Mouse (Mus musculus) heart, embryonic 12.5 days (tissue): ENCODE results near the gene Prkar1a. TPM values are rescaled to one million over a fixed set of nuclear protein-coding genes. Genes with fewer than 3 reads are reported as not detected.

Experiments
- ATAC-seq: fragments of 200-750 bp; cut with Nextera tagmentation; 2 replicates; pipeline ENCODE4 v1.8.0; 2017; ENCODE audit warnings: moderate TSS enrichment, moderate library complexity; ENCODE audit not compliant: insufficient number of reproducible peaks, low FRiP score
- H3K27ac ChIP-seq: fragments of 300-500 bp; sonication (generic); 2 replicates; pipeline ENCODE4 v1.5.1; 2016; ENCODE audit warnings: mild to moderate bottlenecking, moderate library complexity; ENCODE audit not compliant: poor library complexity, severe bottlenecking
- H3K27me3 ChIP-seq: fragments of 300-500 bp; sonication (generic); replicated peaks from 2 replicates; pipeline ENCODE4 v1.6.1; 2016; ENCODE audit warnings: mild to moderate bottlenecking, moderate library complexity
- H3K36me3 ChIP-seq: fragments of 300-500 bp; sonication (generic); 2 replicates; pipeline ENCODE4 v1.6.1; 2016; ENCODE audit warnings: mild to moderate bottlenecking, moderate library complexity
- H3K4me1 ChIP-seq: fragments of 300-500 bp; sonication (generic); replicated peaks from 2 replicates; pipeline ENCODE4 v1.6.1; 2016; ENCODE audit warnings: mild to moderate bottlenecking
- H3K4me2 ChIP-seq: fragments of 300-500 bp; sonication (generic); 2 replicates; pipeline ENCODE4 v1.6.1; 2016; ENCODE audit warnings: mild to moderate bottlenecking, moderate library complexity
- H3K4me3 ChIP-seq: fragments of 300-500 bp; sonication (generic); 2 replicates; pipeline ENCODE4 v1.5.1; 2016; ENCODE audit warnings: mild to moderate bottlenecking
- H3K9ac ChIP-seq: fragments of 300-500 bp; sonication (generic); 2 replicates; pipeline ENCODE4 v1.6.1; 2016; ENCODE audit warnings: mild to moderate bottlenecking, moderate library complexity
- H3K9me3 ChIP-seq: fragments of 300-500 bp; sonication (generic); replicated peaks from 2 replicates; pipeline ENCODE4 v1.6.1; 2016; ENCODE audit warnings: mild to moderate bottlenecking, moderate library complexity
- WGBS: fragments of 180-500 bp; shearing (Covaris S2); methylation state at CpG from one replicate; pipeline ENCODE4 v1.1.7; 2016; 5-methylcytosine and 5-hydroxymethylcytosine counted together
- polyA plus RNA-seq: library from polyadenylated mRNA; unstranded; fragments of >200 nt; fragmentation: Nextera tagmentation; extraction: Ambion mirVana; gene quantifications from 2 replicates; pipeline ENCODE4 v1.2.1, GENCODE M21; 2016

Prkar1a gene
- polyA plus RNA-seq, 1 experiment from 2014 or later, result 507 TPM

GRCm38 (mm10) chr11:109674542-109674941 is 25.3 kb downstream of the Prkar1a start:
- H3K4me1 ChIP-seq, result peaks cover 17% of the 10 kb centered on the region
- H3K9me3 ChIP-seq, result no peaks in the 10 kb centered on the region
- WGBS, result 74% methylated on average over 11 of the region's 11 CpGs
- peaks cover 14% of the 10 kb centered on the region for H3K36me3 ChIP-seq
- no peak overlapping the region for H3K4me3 ChIP-seq
- no peak overlapping the region for H3K9ac ChIP-seq
- no peak overlapping the region for H3K4me2 ChIP-seq
- ATAC-seq, result no peak
- no peak overlapping the region for H3K27ac ChIP-seq
- H3K27me3 ChIP-seq, result no peaks in the 10 kb centered on the region

GRCm38 (mm10) chr11:109675208-109675607 is 26.0 kb downstream of the Prkar1a start:
- no peaks in the 10 kb centered on the region for H3K27me3 ChIP-seq
- no peak for ATAC-seq
- H3K36me3 ChIP-seq, result peaks cover 8% of the 10 kb centered on the region
- no peak overlapping the region for H3K4me3 ChIP-seq
- H3K27ac ChIP-seq, result no peak overlapping the region
- H3K9ac ChIP-seq, result no peak overlapping the region
- H3K4me1 ChIP-seq, result peaks cover 17% of the 10 kb centered on the region
- WGBS, result 72% methylated on average over 3 of the region's 3 CpGs
- H3K9me3 ChIP-seq, result no peaks in the 10 kb centered on the region
- no peak overlapping the region for H3K4me2 ChIP-seq

- 86% methylated on average over 9 of the region's 9 CpGs for WGBS
- H3K9ac ChIP-seq, result no peak overlapping the region
- H3K36me3 ChIP-seq, result peaks cover 3% of the 10 kb centered on the region
- H3K4me1 ChIP-seq, result peaks cover 15% of the 10 kb centered on the region
- H3K9me3 ChIP-seq, result no peaks in the 10 kb centered on the region
- H3K4me3 ChIP-seq, result no peak overlapping the region
- H3K27me3 ChIP-seq, result no peaks in the 10 kb centered on the region
- no peak for ATAC-seq
- H3K27ac ChIP-seq, result no peak overlapping the region
- H3K4me2 ChIP-seq, result no peak overlapping the region
Observed at GRCm38 (mm10) chr11:109675771-109676170, 26.6 kb downstream of the Prkar1a start.

GRCm38 (mm10) chr11:109676621-109677373 is 27.6 kb downstream of the Prkar1a start:
- Histone ChIP-seq H3K4me3 (no peak overlapping the region), H3K9me3 (no peaks in the 10 kb centered on the region), H3K36me3 (no peaks in the 10 kb centered on the region), H3K4me1 (peaks cover 24% of the 10 kb centered on the region), H3K4me2 (no peak overlapping the region), H3K27me3 (no peaks in the 10 kb centered on the region), H3K9ac (no peak overlapping the region), H3K27ac (no peak overlapping the region)
- no peak for ATAC-seq
- WGBS, result 72% methylated on average over 11 of the region's 12 CpGs

GRCm38 (mm10) chr11:109678291-109678690 is 29.1 kb downstream of the Prkar1a start:
- Histone ChIP-seq H3K36me3 (no peaks in the 10 kb centered on the region), H3K4me2 (no peak overlapping the region), H3K4me3 (no peak overlapping the region), H3K27me3 (no peaks in the 10 kb centered on the region), H3K9me3 (no peaks in the 10 kb centered on the region), H3K9ac (no peak overlapping the region), H3K27ac (no peak overlapping the region), H3K4me1 (peaks cover 21% of the 10 kb centered on the region)
- WGBS, result 68% methylated on average over 12 of the region's 12 CpGs
- no peak for ATAC-seq

- H3K36me3 ChIP-seq, result no peaks in the 10 kb centered on the region
- H3K27me3 ChIP-seq, result no peaks in the 10 kb centered on the region
- 33% methylated on average over 9 of the region's 9 CpGs for WGBS
- peaks cover 24% of the 10 kb centered on the region for H3K4me1 ChIP-seq
- H3K9me3 ChIP-seq, result no peaks in the 10 kb centered on the region
- H3K9ac ChIP-seq, result no peak overlapping the region
- no peak for ATAC-seq
- no peak overlapping the region for H3K4me3 ChIP-seq
- H3K27ac ChIP-seq, result 0 out of 2 replicates have a peak overlapping the region, but pooled peaks have one; percentile 54
- H3K4me2 ChIP-seq, result no peak overlapping the region
Observed at GRCm38 (mm10) chr11:109680934-109681333, 31.7 kb downstream of the Prkar1a start.

- WGBS, result 47% methylated on average over 3 of the region's 3 CpGs
- no peak overlapping the region for H3K9ac ChIP-seq
- H3K4me2 ChIP-seq, result no peak overlapping the region
- H3K36me3 ChIP-seq, result no peaks in the 10 kb centered on the region
- no peaks in the 10 kb centered on the region for H3K9me3 ChIP-seq
- peaks cover 19% of the 10 kb centered on the region for H3K4me1 ChIP-seq
- peak overlapping the region; percentile 54 for H3K27ac ChIP-seq
- peak; percentile 48 for ATAC-seq
- no peak overlapping the region for H3K4me3 ChIP-seq
- no peaks in the 10 kb centered on the region for H3K27me3 ChIP-seq
Observed at GRCm38 (mm10) chr11:109681556-109681955, 32.4 kb downstream of the Prkar1a start.

- H3K36me3 ChIP-seq, result no peaks in the 10 kb centered on the region
- no peaks in the 10 kb centered on the region for H3K9me3 ChIP-seq
- H3K4me1 ChIP-seq, result peaks cover 19% of the 10 kb centered on the region
- H3K4me2 ChIP-seq, result no peak overlapping the region
- H3K27me3 ChIP-seq, result no peaks in the 10 kb centered on the region
- 90% methylated on average over 6 of the region's 6 CpGs for WGBS
- no peak for ATAC-seq
- H3K4me3 ChIP-seq, result no peak overlapping the region
- H3K27ac ChIP-seq, result 0 out of 2 replicates have a peak overlapping the region, but pooled peaks have one; percentile 54
- H3K9ac ChIP-seq, result no peak overlapping the region
Observed at GRCm38 (mm10) chr11:109682221-109682620, 33.0 kb downstream of the Prkar1a start.

GRCm38 (mm10) chr11:109689539-109689938 is 40.3 kb downstream of the Prkar1a start:
- no peak for ATAC-seq
- WGBS, result 72% methylated on average over 4 of the region's 4 CpGs
- H3K9ac ChIP-seq, result no peak overlapping the region
- no peak overlapping the region for H3K4me3 ChIP-seq
- no peaks in the 10 kb centered on the region for H3K27me3 ChIP-seq
- no peak overlapping the region for H3K27ac ChIP-seq
- no peaks in the 10 kb centered on the region for H3K36me3 ChIP-seq
- H3K4me2 ChIP-seq, result no peak overlapping the region
- H3K4me1 ChIP-seq, result 0 out of 2 replicates have a peak, but pooled peaks cover 2% of the 10 kb centered on the region
- no peaks in the 10 kb centered on the region for H3K9me3 ChIP-seq

- Histone ChIP-seq H3K27ac (no peak overlapping the region), H3K27me3 (no peaks in the 10 kb centered on the region), H3K36me3 (no peaks in the 10 kb centered on the region), H3K4me1 (no peaks in the 10 kb centered on the region), H3K9me3 (no peaks in the 10 kb centered on the region), H3K4me3 (no peak overlapping the region), H3K4me2 (no peak overlapping the region), H3K9ac (no peak overlapping the region)
- 37% methylated on average over 3 of the region's 3 CpGs for WGBS
- ATAC-seq, result no peak
Observed at GRCm38 (mm10) chr11:109692737-109693136, 43.5 kb downstream of the Prkar1a start.

GRCm38 (mm10) chr11:109696519-109696918 is 47.3 kb downstream of the Prkar1a start:
- Histone ChIP-seq H3K27ac (no peak overlapping the region), H3K9ac (no peak overlapping the region), H3K9me3 (peaks cover 4% of the 10 kb centered on the region; the same call in 1 of the 2 replicates), H3K4me3 (no peak overlapping the region), H3K27me3 (no peaks in the 10 kb centered on the region), H3K36me3 (no peaks in the 10 kb centered on the region), H3K4me1 (peaks cover 5% of the 10 kb centered on the region; the same call in 1 of the 2 replicates), H3K4me2 (no peak overlapping the region)
- 83% methylated on average over 4 of the region's 4 CpGs for WGBS
- no peak for ATAC-seq
